Mouse (Mus musculus): Measurements from ENCODE around the gene Mfap1b. TPM values are rescaled to one million over a fixed set of nuclear protein-coding genes. Genes with fewer than 3 reads are reported as not detected.

Mfap1b gene
- polyA plus RNA-seq, 1 experiment = not detected

DNA sequence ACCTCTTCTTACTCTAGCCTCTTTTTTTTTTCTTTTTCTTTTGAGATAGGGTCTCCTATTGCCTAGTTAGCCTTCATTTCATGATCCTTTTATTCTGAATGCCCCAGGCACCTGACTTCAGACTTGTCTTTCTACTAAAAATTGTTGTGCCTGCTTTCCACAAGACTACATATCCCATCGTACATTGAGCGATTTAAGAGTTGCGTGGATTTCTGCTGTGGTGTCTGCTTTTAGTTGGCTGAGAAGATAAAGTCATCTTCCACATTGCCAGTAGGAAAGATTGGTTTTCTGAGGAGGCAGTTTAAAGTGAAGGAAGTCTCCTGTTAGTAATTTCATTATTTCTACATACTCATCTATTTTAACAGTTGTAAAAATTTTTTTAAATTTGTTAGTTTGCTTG lies 58.3 kb downstream of the Mfap1b start:
- no peak overlapping the region for H3K27ac ChIP-seq (ENCODE audit: insufficient read depth, low read depth, low read length)
- 0 out of 2 replicates have a peak, but pooled peaks cover 2% of the 10 kb centered on the region for H3K4me1 ChIP-seq (ENCODE audit: control insufficient read depth, insufficient read depth, low read length)
- 34% methylated on average over 3 of the region's 3 CpGs for WGBS
- no peak overlapping the region for H3K4me3 ChIP-seq (ENCODE audit: insufficient read depth, low read depth, low read length)
- TF ChIP-seq CTCF (IDR thresholded peaks at IDR 0.05; ENCODE audit: insufficient read depth, low read depth, low read length) = no peak

DNA sequence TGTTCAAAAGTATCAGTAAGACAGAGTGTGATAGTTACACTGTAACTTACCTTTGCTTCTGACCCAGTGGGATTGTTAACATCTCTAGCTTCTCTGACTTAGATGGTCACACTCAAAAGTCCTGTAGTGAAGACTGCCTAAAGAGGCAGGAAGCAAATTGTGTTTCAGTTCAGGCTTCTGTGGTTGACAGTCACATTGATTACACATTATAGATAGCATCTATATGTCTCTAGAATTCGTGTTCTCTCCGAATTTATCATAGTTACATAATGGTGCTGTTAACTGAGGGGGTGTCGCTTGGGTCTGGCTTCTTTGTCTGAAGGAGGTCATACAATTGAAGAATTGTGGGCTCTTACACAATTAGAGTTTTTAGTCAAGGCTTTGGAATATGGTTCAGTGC lies 58.8 kb downstream of the Mfap1b start:
- no peak for TF ChIP-seq POLR2A (IDR thresholded peaks at IDR 0.05; ENCODE audit: insufficient read depth, low read depth, low read length)
- TF ChIP-seq CTCF (IDR thresholded peaks at IDR 0.05; ENCODE audit: insufficient read depth, low read depth, low read length) = no peak
- WGBS = 18% methylated on average over 3 of the region's 3 CpGs
- Histone ChIP-seq H3K27ac (ENCODE audit: insufficient read depth, low read depth, low read length) (no peak overlapping the region), H3K4me1 (ENCODE audit: control insufficient read depth, insufficient read depth, low read length) (0 out of 2 replicates have a peak, but pooled peaks cover 2% of the 10 kb centered on the region), H3K4me3 (ENCODE audit: insufficient read depth, low read depth, low read length) (no peak overlapping the region)

DNA sequence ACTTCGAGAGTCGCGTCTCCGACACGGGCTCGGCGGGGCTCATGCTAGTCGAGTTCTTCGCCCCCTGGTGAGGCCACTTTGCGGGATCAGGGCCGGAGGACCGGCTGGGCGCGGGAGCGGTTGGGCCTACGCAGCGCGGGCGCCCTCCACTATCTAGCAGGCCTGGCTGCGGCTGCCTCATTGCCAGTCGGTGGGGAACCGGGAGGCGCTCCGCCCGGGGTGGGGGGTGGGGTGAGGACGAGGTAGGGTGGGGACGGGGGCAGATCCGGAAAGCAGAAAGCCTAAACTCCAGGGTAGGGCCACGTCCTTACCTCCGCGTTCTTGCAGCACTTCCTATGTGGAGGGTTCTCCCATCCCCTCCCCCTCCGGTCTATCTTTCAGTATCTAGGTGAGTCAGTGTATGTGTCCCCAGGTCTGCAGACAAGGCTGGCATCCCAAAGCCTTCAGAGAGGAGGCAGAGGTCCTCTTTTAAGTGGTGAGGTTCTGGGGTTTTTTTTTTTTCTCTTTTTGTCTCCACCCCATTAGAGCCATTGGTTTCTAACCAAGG lies 59.7 kb downstream of the Mfap1b start:
- no peak; the same call in 1 of the 2 replicates for TF ChIP-seq POLR2A (IDR thresholded peaks at IDR 0.05; ENCODE audit: insufficient read depth, low read depth, low read length)
- TF ChIP-seq CTCF (IDR thresholded peaks at IDR 0.05; ENCODE audit: insufficient read depth, low read depth, low read length) = no peak
- peak overlapping the region; percentile 93 for H3K27ac ChIP-seq (ENCODE audit: insufficient read depth, low read depth, low read length)
- H3K4me1 ChIP-seq (ENCODE audit: control insufficient read depth, insufficient read depth, low read length) = 0 out of 2 replicates have a peak, but pooled peaks cover 2% of the 10 kb centered on the region
- WGBS = under 1% methylated on average over 32 of the region's 32 CpGs
- peak overlapping the region; percentile 99 for H3K4me3 ChIP-seq (ENCODE audit: insufficient read depth, low read depth, low read length)

DNA sequence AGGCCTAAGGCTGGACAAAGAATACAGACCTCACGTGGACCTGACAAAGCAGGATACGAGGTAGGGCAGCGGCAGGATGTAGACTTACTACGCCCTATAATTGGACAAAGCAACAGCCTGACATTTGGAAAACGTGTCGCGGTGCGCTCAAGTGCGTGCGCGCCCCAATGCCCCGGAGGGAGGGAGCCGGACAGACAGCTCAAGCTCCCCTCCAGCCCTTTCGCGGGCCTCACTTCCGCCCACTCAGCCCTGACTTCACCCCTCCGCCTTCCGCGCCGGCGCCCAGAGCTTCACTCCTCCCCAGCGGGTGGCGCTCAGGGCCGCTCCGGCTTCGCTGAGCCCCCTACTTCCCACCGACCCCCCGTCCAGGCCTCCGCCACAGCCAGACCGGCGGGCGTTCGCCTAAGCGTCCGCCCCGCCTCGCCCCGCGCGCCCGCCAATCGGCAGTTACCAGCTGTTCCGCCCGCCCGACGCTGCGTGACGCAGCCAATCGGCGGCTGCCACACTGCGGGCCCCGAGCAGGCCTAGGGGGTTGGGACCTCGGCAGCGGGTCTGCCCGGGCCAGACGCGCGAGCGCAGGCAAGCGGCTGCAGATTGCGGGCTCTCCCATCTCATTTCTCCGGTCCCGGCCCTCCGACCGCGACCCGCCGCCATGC lies 60.4 kb downstream of the Mfap1b start, which contains the start of the genes Pdia3 and Catsper2:
Gene Pdia3 (plus strand): TSS at position 389 of the 656 bp plus-strand sequence.
Gene Catsper2 (minus strand): TSS at position 406 of the 656 bp plus-strand sequence.
- Histone ChIP-seq H3K4me3 (ENCODE audit: insufficient read depth, low read depth, low read length) (peak within 1 kb of the TSS; percentile 99), H3K27ac (ENCODE audit: insufficient read depth, low read depth, low read length) (peak within 1 kb of the TSS; percentile 93), H3K4me1 (ENCODE audit: control insufficient read depth, insufficient read depth, low read length) (0 out of 2 replicates have a peak, but pooled peaks cover 2% of the 10 kb centered on the region)
- under 1% methylated on average over 68 of the region's 68 CpGs for WGBS
- TF ChIP-seq CTCF (IDR thresholded peaks at IDR 0.05; ENCODE audit: insufficient read depth, low read depth, low read length) = no peak
- TF ChIP-seq POLR2A (IDR thresholded peaks at IDR 0.05; ENCODE audit: insufficient read depth, low read depth, low read length) = peak; percentile 96

DNA sequence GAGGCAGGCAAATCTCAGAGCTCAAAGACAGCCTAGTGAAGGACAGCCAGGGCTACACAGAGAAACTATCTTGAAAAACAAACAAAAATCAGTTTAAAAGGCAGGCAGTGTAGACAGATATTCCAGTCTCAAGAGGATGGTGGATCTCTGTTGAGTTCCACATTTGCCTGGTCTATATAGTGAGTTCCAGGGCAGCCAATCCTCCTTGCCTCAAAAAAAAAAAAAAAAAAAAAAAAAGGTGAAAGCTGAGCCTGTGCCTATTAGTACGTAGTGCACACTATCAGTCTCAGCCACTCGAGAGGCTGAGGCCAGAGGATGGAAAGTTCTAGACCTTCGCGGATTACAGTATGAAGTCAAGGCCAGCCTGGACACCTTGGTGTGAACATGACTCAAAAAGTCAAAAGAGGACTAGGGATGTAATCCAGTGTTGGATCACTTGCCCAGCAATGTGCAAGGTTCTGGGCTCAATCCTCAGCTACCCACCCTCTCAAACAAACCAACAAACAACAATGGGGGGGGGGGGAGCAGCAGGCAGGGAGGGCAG lies 61.0 kb downstream of the Mfap1b start:
- H3K4me3 ChIP-seq (ENCODE audit: insufficient read depth, low read depth, low read length) = peak overlapping the region; percentile 99
- 4% methylated on average over 4 of the region's 4 CpGs for WGBS
- H3K27ac ChIP-seq (ENCODE audit: insufficient read depth, low read depth, low read length) = peak overlapping the region; percentile 76
- TF ChIP-seq POLR2A (IDR thresholded peaks at IDR 0.05; ENCODE audit: insufficient read depth, low read depth, low read length) (no peak), CTCF (IDR thresholded peaks at IDR 0.05; ENCODE audit: insufficient read depth, low read depth, low read length) (no peak)
- H3K4me1 ChIP-seq (ENCODE audit: control insufficient read depth, insufficient read depth, low read length) = 0 out of 2 replicates have a peak, but pooled peaks cover 2% of the 10 kb centered on the region

Other genes with a start within 250 kb of the Mfap1b start
- 272 TPM in 1 of 2 replicates, not detected in the other for gene Trp53bp1, start 202.7 kb downstream of the Mfap1b start, polyA plus RNA-seq (2012; ENCODE audit: insufficient read depth, insufficient read length, low replicate concordance, missing spikeins)
- 93.5 and 210 TPM in 2 replicates for gene Map1a, start 184.5 kb downstream of the Mfap1b start, polyA plus RNA-seq (2012; ENCODE audit: insufficient read depth, insufficient read length, low replicate concordance, missing spikeins)
- gene Ppip5k1, start 118.7 kb downstream of the Mfap1b start, polyA plus RNA-seq (2012; ENCODE audit: insufficient read depth, insufficient read length, low replicate concordance, missing spikeins) = 355 TPM in 1 of 2 replicates, not detected in the other
- not detected in 2 replicates for gene Ckmt1, start 116.4 kb downstream of the Mfap1b start, polyA plus RNA-seq (2012; ENCODE audit: insufficient read depth, insufficient read length, low replicate concordance, missing spikeins)
- not detected in 2 replicates for gene Strc, start 86.9 kb downstream of the Mfap1b start, polyA plus RNA-seq (2012; ENCODE audit: insufficient read depth, insufficient read length, low replicate concordance, missing spikeins)
- 166 and 331 TPM in 2 replicates for gene Pdia3, start 60.3 kb downstream of the Mfap1b start, polyA plus RNA-seq (2012; ENCODE audit: insufficient read depth, insufficient read length, low replicate concordance, missing spikeins)
- not detected in 2 replicates for gene Catsper2, start 60.3 kb downstream of the Mfap1b start, polyA plus RNA-seq (2012; ENCODE audit: insufficient read depth, insufficient read length, low replicate concordance, missing spikeins)
- gene Ell3, start 29.8 kb downstream of the Mfap1b start, polyA plus RNA-seq (2012; ENCODE audit: insufficient read depth, insufficient read length, low replicate concordance, missing spikeins) = not detected in 2 replicates
- gene Serf2, start 24.9 kb downstream of the Mfap1b start, polyA plus RNA-seq (2012; ENCODE audit: insufficient read depth, insufficient read length, low replicate concordance, missing spikeins) = not detected in 2 replicates
- 611 TPM in 1 of 2 replicates, not detected in the other for gene Hypk, start 20.8 kb downstream of the Mfap1b start, polyA plus RNA-seq (2012; ENCODE audit: insufficient read depth, insufficient read length, low replicate concordance, missing spikeins)
- gene Serinc4, start 17.3 kb downstream of the Mfap1b start, polyA plus RNA-seq (2012; ENCODE audit: insufficient read depth, insufficient read length, low replicate concordance, missing spikeins) = not detected in 2 replicates
- not detected in 2 replicates for gene Mfap1a, start 32.6 kb upstream of the Mfap1b start, polyA plus RNA-seq (2012; ENCODE audit: insufficient read depth, insufficient read length, low replicate concordance, missing spikeins)
- gene Wdr76, start 32.7 kb upstream of the Mfap1b start, polyA plus RNA-seq (2012; ENCODE audit: insufficient read depth, insufficient read length, low replicate concordance, missing spikeins) = not detected in 2 replicates

All from olfactory bulb, adult 2 months (tissue).